Mouse (Mus musculus) left cerebral cortex, adult 2 months (tissue): Measurements from ENCODE around the gene Tpcn2. TPM values are rescaled to one million over a fixed set of nuclear protein-coding genes. Genes with fewer than 3 reads are reported as not detected.
A peak's percentile ranks its signal among the peaks of the same experiment; 100 is the strongest.

ENCODE experiments used
- DNase-seq, 2 experiments: peaks; one replicate each; pipeline ENCODE4 v3.0.0; 2021 to 2022; ENCODE audit warnings: low spot score in 2 of 2, mixed read lengths in 1 of 2; ENCODE audit errors: extremely low spot score in 1 of 2
- H3K27ac ChIP-seq: fragments of 200-600 bp; 2 replicates; pipeline ENCODE4 v1.8.1; 2022
- H3K4me3 ChIP-seq: fragments of 200-600 bp; 2 replicates; pipeline ENCODE4 v1.8.1; 2022
- CTCF ChIP-seq: fragments of 200-600 bp; IDR thresholded peaks from 2 replicates; pipeline ENCODE4 v1.8.1; 2022; ENCODE audit warnings: antibody characterized with exemption, mild to moderate bottlenecking, moderate library complexity
- intact Hi-C: fragments of 180-260 bp; cut with DNase I; formaldehyde crosslinking; loops from one replicate; pipeline ENCODE4 v1.15.1; 2025
- total RNA-seq, 2 experiments: library from RNA; stranded (reverse); gene quantifications; 2 replicates each; pipeline ENCODE4 v1.2.3; 2021

Gene Tpcn2
- total RNA-seq, 2 experiments from 2014 or later = 5.3 to 6.8 TPM

DNA sequence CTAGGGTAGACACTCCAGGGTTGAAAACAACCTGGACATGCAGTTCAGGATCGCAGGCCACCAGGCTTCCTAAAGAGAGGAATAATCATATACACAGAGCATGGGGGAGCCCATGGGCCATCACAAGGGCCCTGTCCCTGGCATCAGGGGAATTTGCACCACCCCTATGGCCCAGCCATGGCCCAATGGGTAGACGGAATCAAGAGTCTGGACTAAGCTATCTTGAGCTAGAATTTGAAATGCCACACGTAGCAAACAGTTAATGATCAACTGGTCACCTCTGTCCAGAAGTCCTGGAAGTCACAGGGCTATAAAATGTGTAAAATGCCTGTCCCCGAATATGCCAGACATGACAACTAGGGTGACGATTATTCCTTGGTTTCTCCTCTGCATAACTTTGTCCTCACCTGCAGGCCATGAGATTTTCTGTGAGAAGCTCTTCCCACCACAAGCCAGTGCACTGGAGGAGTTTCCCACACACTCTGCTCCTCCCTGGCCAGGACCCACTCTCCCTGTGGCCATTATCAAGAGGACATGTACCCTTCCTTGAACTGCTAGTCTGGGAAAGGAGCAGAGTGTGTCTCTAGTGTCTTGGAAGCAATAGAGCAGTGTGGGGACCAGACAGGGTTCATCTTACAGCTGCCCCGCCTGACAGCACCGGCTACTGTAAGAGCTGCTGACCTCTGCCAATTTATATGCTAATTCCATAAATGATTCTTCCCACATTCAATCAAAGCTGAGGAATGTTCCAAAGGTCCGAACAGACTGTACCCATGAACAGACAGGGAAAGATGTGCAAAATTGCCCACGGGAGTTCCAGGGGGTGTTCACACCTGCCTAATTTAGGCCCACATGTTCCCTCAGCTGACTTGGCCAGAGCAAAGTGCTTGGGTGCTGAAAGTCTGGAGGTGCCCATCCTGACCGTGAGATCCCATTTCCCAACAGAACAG is 48.7 kb downstream of the Tpcn2 start:
- no peak for DNase-seq
- no peak overlapping the region for H3K27ac ChIP-seq
- H3K4me3 ChIP-seq = no peak overlapping the region
- intact Hi-C loops = no loop called here
- TF ChIP-seq CTCF = no peak

DNA sequence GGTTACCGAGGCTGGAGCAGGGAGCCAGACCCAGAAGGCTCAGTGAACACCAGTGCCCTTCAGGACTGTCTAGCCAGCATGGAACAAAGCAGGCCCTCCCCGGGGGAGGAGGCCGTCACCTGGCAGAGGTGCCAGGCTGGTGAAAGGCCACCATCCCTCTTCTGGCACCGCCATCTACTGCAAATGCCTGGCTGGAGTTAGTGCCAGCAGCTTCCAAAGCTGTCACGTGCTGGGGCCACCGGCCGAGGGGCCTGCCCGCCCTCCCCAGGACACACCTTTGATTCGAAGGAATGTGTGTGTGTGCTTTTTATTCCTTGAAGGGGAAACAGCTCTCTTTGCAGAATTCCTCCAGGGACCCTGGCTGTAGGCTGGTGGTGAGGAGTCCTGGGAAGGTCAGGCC is 52.2 kb downstream of the Tpcn2 start:
- intact Hi-C loops = no loop called here
- DNase-seq = no peak

DNA sequence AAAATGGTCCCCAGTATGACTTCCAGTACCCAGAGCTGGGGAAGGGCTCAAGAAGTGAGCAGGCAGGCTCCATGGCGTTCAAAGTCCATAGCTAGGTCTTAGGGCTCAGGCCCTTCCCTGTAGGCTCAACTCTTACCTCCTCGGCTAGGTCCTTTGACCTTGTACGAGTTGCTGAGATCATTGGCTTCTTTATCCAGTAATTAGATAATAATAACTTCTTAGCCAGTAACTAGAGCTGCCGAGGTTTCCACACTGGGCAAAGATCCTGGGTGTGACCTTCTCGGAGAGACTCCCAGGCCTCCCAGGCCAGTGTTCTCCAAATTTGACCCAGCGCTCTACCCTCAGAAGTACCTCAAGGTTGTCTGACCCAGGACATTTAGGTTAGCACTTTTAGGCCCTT is 57.2 kb downstream of the Tpcn2 start:
- no peak for TF ChIP-seq CTCF

More for the DNA sequence above, 52.2 kb downstream of the Tpcn2 start:
- TF ChIP-seq CTCF = no peak
- H3K27ac ChIP-seq = no peak overlapping the region
- H3K4me3 ChIP-seq = no peak overlapping the region

DNA sequence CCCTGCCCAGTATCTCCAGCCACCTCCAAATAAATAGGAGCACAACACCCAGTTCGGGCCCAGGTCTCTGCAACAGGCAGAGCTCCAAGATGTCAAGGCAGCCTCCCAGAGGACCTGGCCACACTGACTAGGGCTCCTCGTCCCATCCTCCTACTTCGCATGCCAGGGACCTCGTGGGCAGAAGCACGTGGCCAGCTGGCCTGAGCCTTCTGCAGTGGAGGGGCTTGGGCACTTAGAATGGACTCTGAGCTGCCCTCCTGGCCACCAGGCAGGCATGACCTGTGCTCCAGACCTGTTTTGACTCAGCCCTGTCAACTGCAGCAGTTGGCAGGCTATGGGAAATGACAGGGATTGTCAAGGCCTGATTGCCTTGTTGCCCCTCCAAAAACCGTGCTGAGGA is 58.2 kb downstream of the Tpcn2 start:
- TF ChIP-seq CTCF = no peak
- Histone ChIP-seq H3K4me3 (no peak overlapping the region), H3K27ac (no peak overlapping the region)
- intact Hi-C loops = no loop called here
- DNase-seq = no peak

More for the DNA sequence above, 57.2 kb downstream of the Tpcn2 start:
- Histone ChIP-seq H3K4me3 (no peak overlapping the region), H3K27ac (no peak overlapping the region)
- intact Hi-C loops = no loop called here
- no peak for DNase-seq

DNA sequence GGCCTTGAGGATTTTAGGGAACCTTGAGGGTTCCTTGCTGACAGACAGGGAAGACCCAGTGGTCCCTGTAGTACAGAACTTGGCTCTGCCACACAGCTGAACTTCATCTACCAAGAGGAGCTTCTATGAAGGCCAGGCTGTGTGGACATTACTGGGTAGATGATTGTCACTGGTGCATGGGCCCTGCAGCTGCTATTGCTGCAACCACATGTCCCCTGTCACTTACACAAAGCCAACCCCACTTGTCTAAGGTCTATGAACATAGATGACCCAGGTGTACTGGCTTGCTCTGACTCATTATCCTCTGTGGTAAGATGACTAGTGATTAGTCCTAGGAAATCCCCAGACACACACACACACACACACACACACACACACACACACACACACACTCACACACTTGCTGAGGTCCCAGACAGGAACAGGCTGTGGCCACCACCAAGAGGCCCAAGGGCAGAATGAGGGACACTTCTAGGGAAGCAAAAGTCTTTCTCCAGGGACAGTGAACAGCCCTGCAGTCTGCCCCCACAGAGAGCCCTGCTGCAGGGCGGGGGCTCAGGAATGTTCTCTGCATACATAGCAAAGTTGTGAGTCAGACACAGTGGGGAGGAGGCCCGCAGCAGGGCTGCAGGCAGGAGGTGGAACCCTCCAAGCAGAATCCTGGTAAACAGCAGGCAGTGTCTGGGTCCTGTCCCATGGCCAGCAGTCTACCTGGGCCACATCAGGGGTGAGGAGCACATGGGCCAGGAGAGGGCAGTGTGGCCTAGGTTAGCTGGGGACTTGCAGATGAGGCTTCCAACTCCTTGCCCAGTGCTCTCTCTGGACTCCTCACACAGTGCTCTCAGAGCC is 61.7 kb downstream of the Tpcn2 start:
- Histone ChIP-seq H3K27ac (peak overlapping the region; percentile 26; the same call in 1 of the 2 replicates), H3K4me3 (no peak overlapping the region)
- peak; percentile 39 to 49 for DNase-seq
- no peak; the same call in 1 of the 2 replicates for TF ChIP-seq CTCF
- intact Hi-C loops = loop anchor here (1.0 kb wide), 1 partner anchor 25 kb away; no protein-coding TSS in a partner anchor

DNA sequence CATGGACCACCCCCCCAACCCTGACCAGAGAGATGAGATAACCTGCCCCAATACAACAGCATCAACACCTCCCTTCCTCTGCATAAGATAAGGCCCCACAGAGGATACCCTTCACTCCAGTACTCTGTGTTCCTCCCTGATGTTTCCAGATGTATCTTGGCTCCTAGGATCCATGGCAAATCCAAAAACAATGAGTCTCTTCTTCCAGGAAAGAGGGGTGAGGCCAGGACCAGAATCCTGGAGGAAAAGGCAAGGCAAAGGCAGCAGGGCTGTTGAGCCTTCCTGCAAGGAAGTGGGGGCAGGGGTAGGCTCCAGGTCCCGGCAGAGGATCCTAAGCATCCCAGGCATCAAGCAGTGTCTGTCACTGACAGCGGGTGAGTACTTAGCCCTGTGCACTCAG is 62.5 kb downstream of the Tpcn2 start:
- Histone ChIP-seq H3K27ac (no peak overlapping the region), H3K4me3 (no peak overlapping the region)
- intact Hi-C loops = loop anchor here (1.0 kb wide), 1 partner anchor 24 kb away; no protein-coding TSS in a partner anchor
- TF ChIP-seq CTCF = no peak
- DNase-seq = no peak

DNA sequence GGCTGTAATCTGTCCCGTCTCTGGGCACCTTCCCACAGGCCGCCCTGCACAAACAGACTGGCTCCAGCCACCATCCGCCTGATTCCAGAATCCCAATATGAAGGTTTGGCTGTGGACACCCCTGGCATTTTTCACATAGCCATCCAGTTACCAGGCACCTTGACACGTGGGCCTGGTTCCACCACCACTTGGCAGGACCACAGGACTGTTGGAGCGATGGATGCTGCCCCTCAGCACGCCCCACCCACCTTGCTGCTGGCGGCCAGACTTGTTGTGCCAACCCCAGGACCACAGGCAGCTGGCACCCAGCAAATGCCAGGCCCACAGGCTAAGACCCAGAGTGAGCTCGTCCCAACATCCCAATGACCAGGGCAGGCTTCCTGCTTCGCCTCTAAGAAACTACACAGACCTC is 64.4 kb downstream of the Tpcn2 start:
- DNase-seq = no peak
- Histone ChIP-seq H3K4me3 (no peak overlapping the region), H3K27ac (no peak overlapping the region)
- no peak for TF ChIP-seq CTCF
- intact Hi-C loops = no loop called here

DNA sequence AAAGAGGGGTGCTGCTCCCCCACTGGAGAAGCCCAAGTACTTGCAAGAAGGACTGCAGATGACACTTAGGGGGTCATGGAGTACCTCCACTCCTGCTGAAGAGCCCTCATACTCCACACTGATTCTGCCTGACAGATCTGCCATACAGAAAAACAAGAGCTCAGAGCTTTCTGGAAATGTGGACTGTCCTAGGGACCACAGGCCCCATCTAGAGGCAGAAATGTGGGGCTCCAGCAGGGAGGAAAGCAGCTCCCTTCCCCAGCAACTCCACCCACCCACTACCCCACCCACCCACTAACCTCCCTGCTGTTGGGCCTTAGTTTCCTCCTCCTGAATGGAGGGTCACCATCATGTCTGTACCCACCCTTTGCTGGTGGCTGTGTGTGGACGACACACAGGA is 67.2 kb downstream of the Tpcn2 start:
- intact Hi-C loops = no loop called here
- no peak overlapping the region for H3K4me3 ChIP-seq
- no peak; the same call in 1 of the 2 replicates for TF ChIP-seq CTCF
- DNase-seq = no peak
- no peak overlapping the region for H3K27ac ChIP-seq

DNA sequence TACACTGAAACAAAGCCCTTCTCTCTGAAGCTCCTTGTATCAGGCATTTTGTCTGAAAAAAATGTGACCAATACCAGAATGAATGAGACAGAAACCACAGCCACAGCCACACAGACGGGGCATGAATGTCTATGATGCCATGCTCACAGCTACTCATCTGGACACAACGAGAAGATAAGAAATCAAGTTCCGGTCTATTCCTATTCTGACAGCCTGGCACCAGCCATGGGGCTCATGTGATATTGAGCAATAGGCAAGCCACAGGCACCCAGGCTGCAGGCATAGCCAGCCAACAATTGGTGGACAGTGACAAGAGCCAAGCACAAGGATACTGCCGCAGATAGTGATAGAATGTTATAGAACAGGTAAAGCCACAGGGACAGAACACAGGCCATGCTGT is 68.3 kb downstream of the Tpcn2 start:
- intact Hi-C loops = no loop called here
- TF ChIP-seq CTCF = no peak

DNA sequence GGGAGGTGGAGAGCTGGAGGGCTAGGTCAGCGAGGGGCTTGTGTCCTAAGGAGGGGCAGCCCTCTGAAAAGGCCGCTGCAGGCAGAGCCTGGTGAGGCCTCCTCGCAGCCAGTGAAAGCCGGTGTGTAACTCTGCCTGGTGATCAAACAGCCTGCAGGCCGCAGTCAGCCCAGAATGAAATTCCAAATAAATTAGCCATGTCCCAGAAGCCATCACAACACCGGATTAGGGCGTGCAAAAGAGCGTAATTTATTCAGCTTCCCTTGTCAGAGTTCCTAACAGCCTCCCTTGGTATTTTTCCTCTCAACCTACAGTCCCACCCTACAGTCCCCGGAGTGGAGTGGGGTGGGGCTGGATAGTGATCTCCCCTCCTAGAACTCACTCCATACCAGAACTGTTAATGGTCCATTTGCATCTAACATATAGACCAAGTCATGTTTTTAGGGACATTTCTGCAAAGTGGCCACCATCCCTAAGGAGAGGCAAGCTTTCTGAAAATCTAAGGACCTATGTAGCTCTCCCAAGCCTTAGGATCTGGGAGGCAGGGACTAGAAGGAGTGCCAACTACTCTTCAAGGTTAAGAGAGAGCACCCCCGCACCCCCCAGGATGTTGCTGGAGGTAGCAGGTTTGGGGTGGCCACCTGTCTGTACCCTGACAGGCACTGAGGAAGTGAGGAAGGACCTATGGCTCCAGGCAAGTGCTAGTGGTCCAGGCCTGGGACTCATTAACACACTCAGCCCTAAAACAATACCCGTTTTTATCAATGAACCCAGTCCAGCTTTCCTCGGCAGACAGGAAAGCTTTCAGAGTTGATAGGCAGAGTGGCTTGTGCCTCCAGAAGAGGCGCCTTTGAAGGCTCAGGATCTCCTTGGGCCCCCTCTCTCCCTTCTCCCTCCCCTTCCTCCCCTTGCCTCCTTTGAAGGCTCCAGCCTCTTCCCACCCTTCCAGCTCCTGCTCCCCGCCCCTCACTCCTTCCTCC is 71.8 kb downstream of the Tpcn2 start:
- intact Hi-C loops = no loop called here
- no peak for TF ChIP-seq CTCF
- H3K27ac ChIP-seq = no peak overlapping the region
- DNase-seq = no peak
- no peak overlapping the region for H3K4me3 ChIP-seq

More for the DNA sequence above, 68.3 kb downstream of the Tpcn2 start:
- Histone ChIP-seq H3K27ac (no peak overlapping the region), H3K4me3 (no peak overlapping the region)
- no peak for DNase-seq

DNA sequence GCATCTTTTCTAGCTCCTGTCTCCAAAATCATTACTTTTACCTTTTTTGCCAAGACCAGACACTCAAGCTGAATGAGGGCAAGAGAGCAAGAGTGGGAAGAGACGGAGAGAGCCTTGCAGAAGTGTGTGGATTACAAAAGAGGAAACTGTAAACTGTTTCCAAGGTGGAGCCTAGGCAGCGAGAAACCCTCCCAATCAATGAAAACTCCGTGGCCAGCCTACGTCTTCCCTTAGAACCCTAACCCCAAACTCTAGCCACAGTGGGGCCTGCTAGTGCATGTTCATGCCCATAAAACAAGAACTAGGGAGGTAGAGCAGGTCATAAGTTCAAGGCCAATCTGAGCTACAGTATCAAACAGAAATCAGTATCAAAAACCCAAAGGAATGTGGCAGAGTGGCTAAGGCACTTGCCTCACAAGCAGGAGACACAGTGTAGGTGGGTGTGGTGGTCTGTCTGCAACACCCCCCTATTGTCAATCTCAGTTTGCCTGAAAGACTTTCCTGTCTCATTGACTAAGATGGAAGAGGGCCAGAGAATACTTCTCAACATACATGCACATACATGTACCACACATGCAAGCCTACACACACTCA is 73.2 kb downstream of the Tpcn2 start:
- Histone ChIP-seq H3K4me3 (no peak overlapping the region), H3K27ac (no peak overlapping the region)
- no peak for TF ChIP-seq CTCF
- no peak for DNase-seq
- intact Hi-C loops = no loop called here
